Mouse (Mus musculus) heart, adult 8-10 months (tissue): ENCODE measurements around the gene Rapsn. TPM values are rescaled to one million over a fixed set of nuclear protein-coding genes. Genes with fewer than 3 reads are reported as not detected.

Source experiments
- DNase-seq: peaks from one replicate; pipeline ENCODE4 v3.0.0; 2022; ENCODE audit warnings: low spot score
- total RNA-seq, 4 experiments: library from RNA; stranded (reverse); gene quantifications; 2 replicates each; pipeline ENCODE4 v1.2.4; 2022

Rapsn gene
- total RNA-seq, 4 experiments from 2014 or later, result 15.4 to 19.4 (median 16.4) TPM

DNA sequence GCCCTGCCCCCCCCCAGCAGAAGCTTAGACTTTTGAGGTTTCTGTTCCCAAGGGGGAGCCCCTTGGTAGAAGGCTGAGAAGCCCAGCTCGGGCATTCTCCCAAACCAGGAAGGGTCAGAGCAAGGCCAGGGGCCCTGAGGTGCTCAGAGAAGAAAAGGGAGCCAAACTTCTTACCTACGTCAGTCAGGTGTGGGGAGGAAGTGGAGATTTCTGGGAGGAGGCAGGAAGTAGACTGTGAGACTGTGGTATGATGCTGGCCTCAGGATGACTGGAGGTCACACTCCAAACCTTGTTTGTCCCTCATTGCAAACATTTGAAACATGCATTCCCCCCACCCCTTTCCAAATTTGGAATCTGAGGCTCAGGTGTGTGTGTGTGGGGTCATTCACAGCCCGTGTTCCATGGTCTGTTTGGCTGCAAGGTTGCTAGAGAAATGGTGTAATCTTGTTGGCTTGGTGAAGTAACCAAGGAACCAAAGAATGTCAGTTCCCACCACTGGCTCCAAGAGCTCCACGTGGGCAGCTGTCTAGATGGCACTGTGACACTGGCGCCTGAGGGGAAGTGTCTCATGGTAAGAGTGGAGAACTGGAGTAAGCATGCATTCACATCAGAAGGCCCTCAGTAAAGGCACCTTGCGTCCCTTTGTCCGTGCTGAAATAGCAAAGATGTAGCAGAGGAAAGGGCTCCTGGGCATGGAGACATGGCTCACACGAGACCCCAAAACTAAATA lies 45.5 kb downstream of the Rapsn start:
- no peak for DNase-seq

DNA sequence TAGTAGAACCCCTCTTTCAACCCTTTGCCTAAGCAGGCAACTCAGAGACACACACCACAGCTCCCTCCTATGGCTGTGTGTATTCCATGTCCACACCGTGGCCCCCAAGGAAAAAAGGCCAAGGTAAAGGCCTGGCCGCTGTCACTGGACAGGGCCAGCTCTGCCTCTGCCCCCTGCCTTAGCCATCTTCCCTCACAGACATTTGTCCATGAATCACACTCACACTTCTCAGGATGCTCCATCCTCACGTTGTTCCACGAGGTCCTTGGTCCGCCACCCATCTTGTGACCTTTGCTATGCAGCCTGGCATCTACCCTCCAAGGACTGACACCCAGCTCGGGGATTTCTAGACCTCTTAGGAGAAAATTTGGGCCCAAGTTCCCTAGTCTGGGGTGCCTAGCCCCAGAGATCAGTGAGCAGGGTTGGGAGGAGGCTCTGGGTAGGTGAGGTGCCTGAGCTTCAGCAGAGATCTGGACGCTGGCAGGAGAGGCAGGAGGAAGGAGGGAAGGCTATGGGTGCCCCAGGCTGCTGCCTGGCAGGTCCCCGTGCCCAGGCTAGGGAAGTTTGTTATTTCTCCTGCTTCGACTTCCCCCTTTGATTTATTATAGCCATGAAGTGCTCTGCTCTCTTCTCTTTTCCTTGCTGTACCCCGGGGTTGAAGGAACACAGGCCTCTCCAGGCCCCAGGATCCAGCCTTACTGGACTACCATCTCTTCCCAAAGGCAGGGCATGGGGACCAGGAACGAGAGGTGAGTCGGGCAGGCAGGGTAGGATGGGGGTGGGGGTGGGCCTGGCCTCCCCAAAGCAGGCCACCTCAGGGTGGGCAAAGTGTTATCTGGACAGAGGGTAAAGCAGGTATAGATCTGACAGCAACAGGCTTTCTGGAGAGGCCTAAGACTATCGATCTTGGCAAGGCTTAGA lies 46.6 kb downstream of the Rapsn start, which contains the start of gene Spi1:
Gene Spi1, plus strand, starts transcription at position 616 of the 921 bp plus-strand sequence.
- no peak for DNase-seq

DNA sequence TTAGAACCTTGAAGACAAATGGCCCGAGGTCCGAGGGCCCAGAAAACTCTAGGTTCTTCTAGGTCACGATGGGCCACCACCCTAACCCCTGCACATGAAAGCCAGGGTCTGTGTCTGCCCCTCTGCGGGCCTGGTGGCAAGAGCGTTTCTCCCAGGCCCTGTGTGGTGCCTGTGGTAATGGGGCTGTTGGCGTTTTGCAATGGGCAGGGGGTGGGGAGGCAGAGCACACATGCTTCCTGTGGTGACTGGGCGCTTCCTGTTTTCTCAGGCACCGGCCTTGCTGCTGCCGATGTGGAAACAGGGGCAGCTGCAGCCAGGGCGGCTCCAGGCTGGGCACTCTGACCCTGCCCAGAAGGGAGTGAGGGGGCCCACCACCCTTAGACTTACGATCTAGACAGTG lies 47.4 kb downstream of the Rapsn start:
- peak; percentile 62 for DNase-seq

DNA sequence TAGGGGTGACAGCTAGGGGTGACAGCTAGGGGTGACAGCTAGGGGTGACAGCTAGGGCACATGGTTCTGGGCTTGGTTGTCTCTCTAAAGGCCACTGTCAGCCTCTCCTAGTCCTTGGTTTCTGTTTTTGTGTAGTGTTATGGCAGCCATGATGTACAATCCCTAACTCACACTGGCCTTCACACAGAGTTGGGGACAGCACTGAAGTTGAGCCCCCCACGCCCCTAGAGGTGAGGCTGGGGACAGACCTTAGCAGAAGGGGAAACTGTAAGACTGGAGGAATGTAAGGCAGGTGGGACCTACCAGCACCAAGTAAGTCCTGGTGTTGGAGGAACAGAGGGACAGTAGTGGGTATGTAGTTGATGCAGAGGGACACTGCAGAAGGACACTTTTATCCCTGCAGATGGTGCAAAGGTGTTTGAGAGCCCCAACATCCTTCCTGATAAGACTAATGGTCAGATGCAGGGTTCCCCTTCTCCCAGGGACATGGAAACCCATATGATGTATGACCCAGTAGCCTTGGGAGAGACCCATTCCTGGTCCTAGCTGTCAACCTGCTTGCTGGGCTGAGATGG lies 48.0 kb downstream of the Rapsn start:
- DNase-seq, result no peak

DNA sequence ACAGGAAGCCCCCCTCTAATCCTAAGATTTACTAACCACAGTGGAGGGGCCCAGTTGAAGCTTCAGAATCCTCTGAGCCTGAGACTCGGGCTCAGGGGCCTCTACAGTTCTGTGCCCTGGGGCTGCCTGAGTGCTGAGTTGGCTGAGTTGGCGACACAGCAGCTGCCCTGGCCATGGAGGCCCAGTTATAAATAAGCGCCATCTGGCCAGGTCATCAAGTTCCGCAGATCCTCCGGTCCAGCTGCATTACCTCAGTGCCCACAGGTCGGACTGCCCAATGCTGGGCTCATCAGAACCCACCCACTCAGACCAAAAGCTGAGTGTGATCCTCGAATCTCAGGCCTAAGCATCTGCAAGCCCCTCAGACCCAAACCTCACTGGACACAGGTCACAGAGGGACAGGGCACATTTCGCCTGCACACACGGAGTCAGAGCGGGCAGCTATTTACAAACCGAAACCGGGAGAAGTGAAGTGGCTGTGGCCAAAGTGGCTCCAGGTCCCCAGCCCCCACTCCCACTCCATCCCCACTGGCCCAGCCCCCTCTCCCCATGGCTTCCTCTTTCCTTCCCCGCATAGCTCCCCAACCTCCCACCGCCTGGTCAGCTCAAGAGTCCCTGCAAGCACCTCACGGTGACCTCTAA lies 48.9 kb downstream of the Rapsn start:
- DNase-seq, result no peak

DNA sequence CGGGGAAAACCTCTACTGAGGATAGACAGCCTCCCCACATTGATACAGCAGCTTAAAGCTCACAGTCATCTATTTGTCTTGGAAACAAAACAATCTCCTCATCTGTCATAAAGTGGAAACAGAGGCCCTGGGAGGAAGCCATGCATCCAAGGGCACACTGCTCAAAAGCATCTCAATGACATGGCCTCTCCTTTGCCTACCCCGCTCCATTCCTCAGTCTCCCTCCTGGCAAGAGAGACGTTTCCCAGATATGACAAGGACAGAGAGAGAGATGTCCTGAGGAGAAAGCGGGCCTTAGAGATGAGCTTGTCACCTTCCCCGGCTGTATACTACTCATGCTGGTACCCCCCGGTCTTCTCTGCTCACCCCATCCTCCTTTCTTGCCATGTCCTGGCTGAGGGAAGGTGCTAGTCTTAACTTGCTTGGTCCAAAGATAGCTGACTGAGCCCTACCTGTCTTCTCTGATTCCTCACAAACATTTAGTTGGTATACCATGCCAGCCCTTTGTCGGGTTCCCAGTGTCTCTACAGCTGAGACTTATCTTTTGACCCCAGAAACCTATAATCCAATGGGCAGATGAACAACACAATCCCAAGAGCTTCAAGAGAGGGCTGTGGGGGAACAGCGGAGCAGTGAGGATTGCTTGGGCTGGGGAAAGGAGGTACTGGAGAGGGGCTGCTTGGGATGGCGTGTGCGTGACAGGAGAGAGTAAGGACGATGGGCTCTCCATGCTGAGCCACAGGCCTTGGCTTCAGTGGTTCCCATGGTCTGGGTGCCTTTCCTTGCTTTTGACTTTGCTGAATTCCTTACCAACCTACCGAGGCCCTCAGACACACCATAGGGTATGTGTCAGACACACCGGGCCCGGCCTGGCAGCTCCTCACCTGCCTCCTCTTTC lies 50.3 kb downstream of the Rapsn start:
- DNase-seq, result no peak

DNA sequence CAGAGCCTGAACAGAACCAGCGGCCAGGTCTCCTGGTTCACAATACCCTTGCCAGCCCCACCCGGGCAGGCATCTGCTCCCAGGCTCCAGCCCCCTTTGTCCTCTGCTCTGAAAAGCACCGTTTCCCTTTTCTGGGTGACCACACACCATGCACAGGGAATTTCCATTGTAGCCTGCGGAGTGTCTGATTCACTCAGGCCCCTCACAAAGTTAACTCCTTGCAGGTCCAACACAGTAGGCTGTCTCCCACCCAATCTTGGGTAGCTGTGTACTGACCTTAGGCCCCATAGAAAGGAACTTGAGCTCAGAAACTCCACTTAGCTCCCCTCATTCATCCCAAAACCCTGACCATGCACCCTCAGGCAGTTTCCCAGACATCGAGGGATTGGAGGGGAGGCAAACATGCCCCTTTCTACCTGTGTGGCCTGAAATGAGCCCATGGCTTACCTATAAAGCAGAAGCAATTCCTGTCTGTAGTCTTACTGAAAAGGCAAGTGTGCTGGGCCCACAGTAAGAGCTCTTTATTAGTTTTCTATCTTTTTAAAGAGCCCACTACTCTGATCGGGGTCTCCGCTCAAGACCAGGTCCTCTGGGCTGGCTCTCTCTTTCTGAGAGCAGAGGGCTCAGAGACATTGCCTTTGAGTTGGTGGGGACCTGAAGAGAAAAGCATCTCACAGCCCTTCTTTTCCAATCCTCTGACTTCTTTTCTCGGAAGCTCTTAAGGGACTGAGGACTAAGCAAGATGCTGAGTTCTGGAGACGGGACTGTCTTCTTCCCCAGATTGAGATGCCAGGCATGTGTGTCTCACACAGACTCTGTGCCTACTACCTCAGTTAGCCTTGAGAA lies 51.2 kb downstream of the Rapsn start:
- no peak for DNase-seq

DNA sequence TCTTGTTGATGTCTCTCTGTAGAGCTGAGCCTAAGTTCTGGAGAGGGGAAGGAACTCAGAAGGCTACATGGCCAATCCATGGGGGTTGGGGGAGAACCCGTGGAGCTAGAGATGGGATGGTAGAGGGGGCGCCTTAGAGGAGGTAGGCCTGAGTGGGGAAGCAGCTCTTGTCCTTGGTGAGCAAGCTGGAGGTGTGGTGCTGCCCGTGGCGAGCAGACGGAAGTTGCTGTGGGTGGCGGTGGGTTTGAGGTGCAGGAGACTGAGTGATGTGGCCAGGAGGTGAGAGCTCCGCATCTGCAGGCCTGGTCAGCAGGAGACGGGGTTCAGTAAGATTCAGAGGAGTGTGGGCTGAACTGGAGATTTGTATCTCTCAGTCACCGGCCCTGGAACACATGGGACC lies 52.0 kb downstream of the Rapsn start:
- no peak for DNase-seq

DNA sequence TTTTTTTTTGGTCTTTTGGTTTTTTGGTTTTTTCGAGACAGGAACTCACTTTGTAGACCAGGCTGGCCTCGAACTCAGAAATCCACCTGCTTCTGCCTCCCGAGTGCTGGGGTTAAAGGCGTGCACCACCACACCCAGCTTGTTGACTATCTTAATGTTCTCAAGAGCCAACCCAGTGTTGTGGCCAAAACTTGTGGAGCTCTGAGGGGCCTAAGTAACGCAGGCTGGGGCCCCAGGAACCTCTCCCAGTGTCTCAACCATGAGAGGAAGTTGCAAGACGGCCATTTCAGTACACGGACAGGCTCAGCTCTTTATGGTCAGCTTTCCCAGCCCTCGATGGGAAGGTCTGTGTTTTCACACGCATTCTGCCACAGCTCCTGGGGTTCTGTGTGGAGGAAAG lies 53.6 kb downstream of the Rapsn start:
- no peak for DNase-seq

DNA sequence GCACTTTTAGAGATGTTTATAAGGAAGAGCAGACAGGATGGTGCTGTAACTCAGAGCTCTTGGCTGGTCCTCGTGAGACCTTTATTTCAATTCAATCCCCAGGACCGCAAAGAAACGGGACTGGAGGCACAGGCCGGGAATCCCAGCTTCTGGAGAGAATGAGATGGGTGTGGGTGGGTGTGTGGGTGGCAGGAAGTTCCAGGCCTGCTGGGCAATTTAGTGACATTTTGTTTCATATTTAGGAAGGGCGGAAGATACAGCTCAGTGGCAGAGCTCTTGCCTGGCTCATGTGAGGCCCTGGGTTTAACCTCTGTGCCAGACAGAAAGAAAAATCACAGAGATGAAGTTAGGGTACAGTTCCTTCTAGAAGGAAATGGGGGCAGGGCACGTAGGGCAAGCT lies 54.8 kb downstream of the Rapsn start:
- DNase-seq, result no peak

DNA sequence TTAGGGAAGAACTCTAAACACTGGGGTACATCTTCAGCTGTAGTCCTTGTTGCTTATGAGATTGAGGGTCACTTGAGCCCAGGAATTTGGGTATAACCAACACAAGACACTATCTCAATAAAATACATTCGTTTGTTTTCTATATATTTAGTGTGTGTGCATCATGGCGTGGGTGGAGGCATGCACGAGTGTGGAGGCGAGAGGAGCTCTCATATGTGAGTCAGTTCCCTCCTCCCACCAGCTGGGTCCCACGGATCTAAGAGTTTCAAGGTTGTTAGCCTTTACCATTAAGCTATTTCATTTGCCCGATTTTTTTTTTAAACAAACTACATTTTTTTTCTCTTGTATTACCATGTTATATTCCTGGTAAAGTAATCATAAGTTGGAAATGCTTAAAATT lies 55.4 kb downstream of the Rapsn start:
- no peak for DNase-seq

Other genes with a start within 250 kb of the Rapsn start
- gene Mtch2, start 188.5 kb upstream of the Rapsn start, total RNA-seq, result 100 to 1,000 TPM; 165 to 183 (median 182) TPM
- gene C1qtnf4, start 149.8 kb upstream of the Rapsn start, total RNA-seq, result 1 to 10 TPM; 2.6 to 4.9 (median 3.5) TPM
- gene Kbtbd4, start 130.9 kb upstream of the Rapsn start, total RNA-seq, result 10 to 100 TPM; 21.7 to 28.3 (median 24.5) TPM
- gene Ndufs3, start 130.8 kb upstream of the Rapsn start, total RNA-seq, result 1,000 to 10,000 TPM in 1 of 4 experiments, 100 to 1,000 TPM in 3; 876 to 1,074 (median 969) TPM
- gene Celf1, start 95.2 kb upstream of the Rapsn start, total RNA-seq, result 10 to 100 TPM; 68.9 to 76.7 (median 74.4) TPM
- gene Psmc3, start 18.4 kb downstream of the Rapsn start, total RNA-seq, result 100 to 1,000 TPM; 192 to 274 (median 220) TPM
- 10 to 100 TPM; 19.0 to 26.0 (median 23.6) TPM for gene Slc39a13, start 34.8 kb downstream of the Rapsn start, total RNA-seq
- 1 to 10 TPM; 2.8 to 6.1 (median 3.2) TPM for gene Spi1, start 46.8 kb downstream of the Rapsn start, total RNA-seq
- 1,000 to 10,000 TPM; 1,514 to 2,177 (median 1,722) TPM for gene Mybpc3, start 82.5 kb downstream of the Rapsn start, total RNA-seq
- gene Madd, start 148.2 kb downstream of the Rapsn start, total RNA-seq, result 1 to 10 TPM; 4.9 to 6.9 (median 6.1) TPM
- 10 to 100 TPM; 15.6 to 31.0 (median 22.5) TPM for gene Nr1h3, start 167.2 kb downstream of the Rapsn start, total RNA-seq
- gene Acp2, start 167.3 kb downstream of the Rapsn start, total RNA-seq, result 10 to 100 TPM; 14.3 to 17.5 (median 16.7) TPM
- gene Ddb2, start 201.4 kb downstream of the Rapsn start, total RNA-seq, result 1 to 10 TPM; 1.7 to 4.2 (median 3.3) TPM
- 100 to 1,000 TPM; 168 to 198 (median 178) TPM for gene Pacsin3, start 220.3 kb downstream of the Rapsn start, total RNA-seq
- 10 to 100 TPM; 53.7 to 61.8 (median 55.7) TPM for gene Arfgap2, start 229.4 kb downstream of the Rapsn start, total RNA-seq